In the genomic region with DNA sequence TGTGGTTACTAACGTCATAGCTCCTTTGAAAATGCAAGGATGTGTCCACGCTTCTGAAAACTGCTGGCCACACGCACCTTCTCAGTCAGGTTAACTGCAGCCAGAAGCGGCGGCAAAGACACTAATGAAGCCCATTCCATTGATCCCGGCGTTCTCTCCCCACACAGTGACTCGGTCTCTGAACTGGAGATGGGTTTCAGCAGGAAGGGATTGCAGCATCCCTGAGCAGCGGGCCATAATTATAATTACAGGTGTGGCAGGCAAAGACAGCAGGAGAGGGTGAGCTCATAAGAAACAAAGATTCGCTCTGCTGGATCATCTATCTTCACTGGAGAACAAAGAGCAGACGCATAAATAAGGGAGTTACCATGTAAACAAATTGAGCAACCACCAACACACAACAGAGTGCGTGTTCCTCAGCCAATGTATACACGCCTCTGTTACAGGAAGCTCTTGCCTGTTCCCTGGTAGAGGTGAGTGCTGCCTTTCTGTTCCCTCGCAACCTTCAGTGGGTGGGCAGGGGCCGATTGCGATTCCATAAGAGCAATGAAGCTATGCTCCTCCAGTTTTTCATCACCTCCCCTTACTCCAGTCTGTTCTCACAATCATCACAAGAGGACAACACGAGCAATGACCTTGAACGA, we compare ENCODE assay signal across 15 mouse cellular contexts.
A peak's percentile ranks its signal among the peaks of the same experiment; 100 is the strongest.
DNase-seq lines count a peak whose midpoint lies in the region; ATAC-seq and TF ChIP-seq lines count a peak whose summit lies in the region.
"Had no signal": no experiment of that assay in that cellular context is flagged by ENCODE, and none has a peak within 500 bp of the region (broad histone marks: within the 10 kb centered on the region; RNA-seq: fewer than 3 reads in every experiment).

No protein-coding gene starts in this region.

- no peak for DNase-seq in heart, adult 2 months
- DNase-seq in brain, embryonic 14.5 days (ENCODE audit: low read depth): peak; percentile 48
- no peak for DNase-seq in right cerebral cortex, postnatal 14 days
- DNase-seq in lung, postnatal 0 days (ENCODE audit: low spot score): no peak
- DNase-seq in layer of hippocampus, postnatal 14 days (ENCODE audit: low spot score in 2 of 2): no peak
- DNase-seq: adrenal gland, postnatal 10 days; cerebellum, adult 9-10 months; kidney, adult 8-10 months; lung, postnatal 36 days; thymus, adult 2 months had no signal

- H3K36me3 ChIP-seq in heart, embryonic 13.5 days: no peaks in the 10 kb centered on the region
- H3K36me3 ChIP-seq in heart, adult 2 months (ENCODE audit: control insufficient read depth, insufficient read depth, low read length): no peaks in the 10 kb centered on the region
- H3K36me3 ChIP-seq in E14TG2a.4 (ENCODE audit: insufficient read depth, low read length): no peaks in the 10 kb centered on the region
- H3K36me3 ChIP-seq in hindbrain, embryonic 16.5 days (ENCODE audit: control insufficient read depth, insufficient read depth, low read length): no peaks in the 10 kb centered on the region
- no peaks in the 10 kb centered on the region for H3K36me3 ChIP-seq in lung, postnatal 0 days (ENCODE audit: insufficient read depth, low read length)
- H3K36me3 ChIP-seq: G1E; neural tube, embryonic 12.5 days had no signal

- H3K79me2 ChIP-seq in heart, adult 2 months (replicated peaks; ENCODE audit: control insufficient read depth, insufficient read depth, low read length): no peaks in the 10 kb centered on the region

- no peaks in the 10 kb centered on the region for H3K9me3 ChIP-seq in heart, embryonic 13.5 days
- H3K9me3 ChIP-seq in E14TG2a.4 (ENCODE audit: low read length): no peaks in the 10 kb centered on the region
- H3K9me3 ChIP-seq in hindbrain, embryonic 16.5 days (ENCODE audit: control insufficient read depth, low read length): no peaks in the 10 kb centered on the region
- no peaks in the 10 kb centered on the region for H3K9me3 ChIP-seq in lung, postnatal 0 days (ENCODE audit: low read length)
- H3K9me3 ChIP-seq: G1E; neural tube, embryonic 12.5 days had no signal

- intact Hi-C loops in heart, adult 2 months (cut with DNase I): no loop called here

- no peak for TF ChIP-seq EP300 in heart, adult 2 months (IDR thresholded peaks at IDR 0.05; ENCODE audit: insufficient read depth, low read depth, low read length)
- TF ChIP-seq EP300 in lung, postnatal 0 days (IDR thresholded peaks at IDR 0.05): no peak

- peaks cover 20% of the 10 kb centered on the region for H3K4me1 ChIP-seq in heart, embryonic 13.5 days
- no peaks in the 10 kb centered on the region for H3K4me1 ChIP-seq in heart, adult 2 months (ENCODE audit: control insufficient read depth, insufficient read depth, low read length)
- peaks cover 23% of the 10 kb centered on the region for H3K4me1 ChIP-seq in E14TG2a.4 (replicated peaks; ENCODE audit: low read depth, low read length)
- H3K4me1 ChIP-seq in hindbrain, embryonic 16.5 days (ENCODE audit: control insufficient read depth, insufficient read depth, low read depth, low read length): no peaks in the 10 kb centered on the region
- H3K4me1 ChIP-seq in lung, postnatal 0 days (ENCODE audit: insufficient read depth, low read depth, low read length): no peaks in the 10 kb centered on the region
- H3K4me1 ChIP-seq: neural tube, embryonic 12.5 days had no signal

- WGBS in heart, embryonic 13.5 days: 62% methylated on average over 18 of the region's 18 CpGs
- WGBS in heart, adult 2 months: 88% methylated on average over 18 of the region's 18 CpGs
- 66% methylated on average over 18 of the region's 18 CpGs for WGBS in hindbrain, embryonic 16.5 days
- 84% methylated on average over 18 of the region's 18 CpGs for WGBS in lung, postnatal 0 days

- no peak for TF ChIP-seq CTCF in heart, adult 2 months (IDR thresholded peaks at IDR 0.05)
- TF ChIP-seq CTCF in E14TG2a.4 (conservative IDR thresholded peaks at IDR 0.05; ENCODE audit: low read length): no peak
- TF ChIP-seq CTCF in brain, embryonic 14.5 days (IDR thresholded peaks at IDR 0.05; ENCODE audit: borderline replicate concordance, extremely low read depth, insufficient read depth, insufficient read length): no peak
- TF ChIP-seq CTCF in lung, postnatal 0 days (IDR thresholded peaks at IDR 0.05): no peak

- no peaks in the 10 kb centered on the region for H3K27me3 ChIP-seq in heart, embryonic 13.5 days (replicated peaks)
- no peaks in the 10 kb centered on the region for H3K27me3 ChIP-seq in heart, adult 2 months (ENCODE audit: control insufficient read depth, insufficient read depth, low read length)
- H3K27me3 ChIP-seq in E14TG2a.4 (ENCODE audit: insufficient read depth, low read length): no peaks in the 10 kb centered on the region
- H3K27me3 ChIP-seq in hindbrain, embryonic 16.5 days (replicated peaks; ENCODE audit: control insufficient read depth, insufficient read depth, low read length): no peaks in the 10 kb centered on the region
- H3K27me3 ChIP-seq in lung, postnatal 0 days (replicated peaks; ENCODE audit: insufficient read depth, low read length): no peaks in the 10 kb centered on the region
- H3K27me3 ChIP-seq: neural tube, embryonic 12.5 days had no signal

- H3K9ac ChIP-seq in heart, embryonic 13.5 days: no peak overlapping the region
- H3K9ac ChIP-seq in heart, adult 2 months (ENCODE audit: low read depth, low read length): no peak overlapping the region
- H3K9ac ChIP-seq in hindbrain, embryonic 16.5 days (ENCODE audit: low read depth, low read length): no peak overlapping the region
- no peak overlapping the region for H3K9ac ChIP-seq in lung, postnatal 0 days (replicated peaks; ENCODE audit: low read depth)
- H3K9ac ChIP-seq: neural tube, embryonic 12.5 days had no signal

- no peak for TF ChIP-seq POLR2A in heart, adult 2 months (IDR thresholded peaks at IDR 0.05; ENCODE audit: insufficient read depth, low read depth, low read length)
- TF ChIP-seq POLR2A in brain, embryonic 14.5 days (IDR thresholded peaks at IDR 0.05; ENCODE audit: borderline replicate concordance, extremely low read depth, insufficient read depth, insufficient read length, poor library complexity, severe bottlenecking): no peak

- H3K4me2 ChIP-seq in heart, embryonic 13.5 days: no peak overlapping the region; the same call in 1 of the 2 replicates
- no peak overlapping the region for H3K4me2 ChIP-seq in hindbrain, embryonic 16.5 days (ENCODE audit: low read length)
- no peak overlapping the region for H3K4me2 ChIP-seq in lung, postnatal 0 days (replicated peaks; ENCODE audit: low read depth, low read length)
- H3K4me2 ChIP-seq: neural tube, embryonic 12.5 days had no signal

- ATAC-seq in heart, embryonic 13.5 days (ENCODE audit: extremely low read depth, insufficient number of reproducible peaks, low FRiP score, low TSS enrichment): no peak
- ATAC-seq in hindbrain, embryonic 16.5 days: peak; percentile 50
- ATAC-seq in lung, postnatal 0 days: no peak

- H3K4me3 ChIP-seq in heart, embryonic 13.5 days: no peak overlapping the region
- H3K4me3 ChIP-seq in heart, adult 2 months: no peak overlapping the region
- H3K4me3 ChIP-seq in E14TG2a.4 (replicated peaks; ENCODE audit: low read length): peak overlapping the region; percentile 54
- no peak overlapping the region for H3K4me3 ChIP-seq in hindbrain, embryonic 16.5 days (ENCODE audit: low read length)
- no peak overlapping the region for H3K4me3 ChIP-seq in lung, postnatal 0 days (ENCODE audit: low read depth, low read length)
- H3K4me3 ChIP-seq: neural tube, embryonic 12.5 days had no signal

- peak overlapping the region; percentile 40 for H3K27ac ChIP-seq in heart, embryonic 13.5 days (replicated peaks)
- no peak overlapping the region for H3K27ac ChIP-seq in heart, adult 2 months
- no peak overlapping the region for H3K27ac ChIP-seq in hindbrain, embryonic 16.5 days (ENCODE audit: low read depth, low read length)
- no peak overlapping the region for H3K27ac ChIP-seq in lung, postnatal 0 days (ENCODE audit: low read length)
- H3K27ac ChIP-seq: neural tube, embryonic 12.5 days had no signal
